Mouse (Mus musculus) gastrocnemius, postnatal 10 days (tissue): ENCODE results near the gene Rdx. TPM values are rescaled to one million over a fixed set of nuclear protein-coding genes. Genes with fewer than 3 reads are reported as not detected.

Source experiments
- DNase-seq: peaks from one replicate; pipeline ENCODE4 v3.0.0; 2021; ENCODE audit warnings: mixed read lengths
- microRNA-seq, 2 experiments: library from miRNA; unstranded; fragments of <30 nt; microRNA quantifications; one replicate each; pipeline ENCODE4 v1.2.0; 2021
- total RNA-seq, 2 experiments: library from RNA; stranded (reverse); gene quantifications; 2 replicates each; pipeline ENCODE4 v1.2.3; 2021

Gene Rdx
- total RNA-seq, 2 experiments from 2014 or later: 119 to 122 TPM

DNA sequence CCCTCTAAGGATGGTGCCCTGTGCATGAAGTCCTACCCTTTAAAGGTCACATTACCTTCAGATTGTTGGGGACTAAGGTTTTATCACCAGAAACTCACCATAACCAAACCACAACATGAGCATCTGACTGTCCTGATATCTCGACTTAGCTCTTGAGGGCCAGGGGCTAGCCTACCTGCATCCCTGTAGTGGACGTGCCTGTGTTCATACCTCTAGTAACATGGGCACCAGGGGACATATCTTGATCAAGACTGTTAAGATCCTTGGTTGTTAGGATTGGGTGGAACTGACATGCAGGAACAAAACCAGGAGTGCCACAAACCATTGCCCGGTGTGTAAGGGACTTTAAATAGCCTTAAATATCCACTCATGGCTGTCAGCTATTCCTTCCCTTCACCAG is 60.2 kb downstream of the Rdx start:
- no peak for DNase-seq

DNA sequence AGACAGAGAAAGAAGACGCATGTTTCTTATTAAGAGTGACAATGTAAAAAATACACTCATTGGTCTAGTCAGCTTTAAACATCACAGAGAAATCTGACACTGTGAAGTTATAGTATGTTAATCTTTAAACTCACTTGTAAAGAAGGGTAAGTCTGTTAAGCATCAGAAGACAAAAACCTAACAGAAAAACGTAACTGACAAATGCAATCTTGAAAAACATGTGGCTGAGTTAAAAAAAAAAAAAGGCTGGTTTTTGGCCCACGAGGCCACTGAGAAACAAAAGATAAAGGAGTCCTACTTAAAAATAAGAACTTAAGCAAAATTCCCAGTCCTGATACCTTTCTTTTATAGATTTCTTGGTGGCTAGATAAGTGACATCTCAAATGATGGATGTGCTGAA is 63.8 kb downstream of the Rdx start:
- DNase-seq: no peak

DNA sequence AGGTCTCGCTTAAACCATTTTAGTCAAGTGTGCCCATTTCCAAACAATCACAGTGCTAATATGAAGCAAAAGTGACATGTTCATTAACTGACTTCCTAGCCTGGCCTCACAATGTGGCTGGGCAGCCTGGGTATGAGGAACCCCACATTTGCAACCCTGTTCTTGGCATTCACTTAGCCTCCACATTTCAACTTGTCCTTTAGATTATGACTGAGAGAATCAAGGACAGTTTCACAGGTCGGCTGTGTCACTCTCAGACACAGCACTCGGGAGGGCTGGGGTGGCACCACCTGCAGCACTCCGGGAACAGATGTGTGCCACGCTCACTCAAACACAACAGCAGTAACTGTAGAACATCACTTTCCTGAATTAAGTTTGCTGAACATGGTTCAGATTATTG is 66.1 kb downstream of the Rdx start:
- DNase-seq: no peak

DNA sequence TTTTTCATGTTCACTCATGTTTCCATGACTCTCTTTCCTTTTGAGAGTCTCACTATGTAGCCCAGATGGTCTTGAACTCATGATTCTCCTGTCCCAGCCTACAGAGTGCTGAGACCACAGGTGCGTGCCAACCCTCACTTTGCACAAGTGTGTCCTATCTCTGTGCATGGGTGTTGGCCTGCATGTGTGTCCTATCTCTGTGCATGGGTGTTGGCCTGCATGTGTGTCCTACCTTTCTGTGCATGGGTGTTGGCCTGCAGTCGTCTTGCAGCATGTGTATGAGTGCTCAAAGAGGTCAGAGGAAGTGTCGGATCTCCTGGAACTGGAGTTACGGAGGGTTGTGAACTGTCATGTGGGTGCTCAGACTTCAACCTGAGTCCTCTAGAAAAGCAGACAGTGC is 72.2 kb downstream of the Rdx start:
- DNase-seq: no peak

DNA sequence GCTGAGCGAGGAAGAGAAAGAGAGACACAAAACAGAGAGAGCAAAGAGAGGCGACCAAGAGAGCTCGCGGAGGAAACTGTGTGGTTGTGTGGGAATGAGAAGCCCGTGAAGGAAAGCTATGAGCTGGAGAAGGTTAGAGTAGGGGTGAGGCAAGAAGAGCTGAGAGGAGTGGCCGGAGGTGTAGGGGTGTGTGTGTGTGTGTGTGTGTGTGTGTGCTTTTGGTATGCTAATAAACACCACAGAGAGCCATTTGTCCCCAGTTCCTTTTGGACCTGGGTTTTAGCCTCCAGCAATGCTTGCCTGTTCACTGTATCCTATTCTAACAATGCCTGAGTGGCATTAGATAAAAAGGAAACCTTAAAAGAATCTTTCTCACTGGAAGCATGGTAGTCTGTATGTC is 78.3 kb downstream of the Rdx start:
- DNase-seq: no peak

DNA sequence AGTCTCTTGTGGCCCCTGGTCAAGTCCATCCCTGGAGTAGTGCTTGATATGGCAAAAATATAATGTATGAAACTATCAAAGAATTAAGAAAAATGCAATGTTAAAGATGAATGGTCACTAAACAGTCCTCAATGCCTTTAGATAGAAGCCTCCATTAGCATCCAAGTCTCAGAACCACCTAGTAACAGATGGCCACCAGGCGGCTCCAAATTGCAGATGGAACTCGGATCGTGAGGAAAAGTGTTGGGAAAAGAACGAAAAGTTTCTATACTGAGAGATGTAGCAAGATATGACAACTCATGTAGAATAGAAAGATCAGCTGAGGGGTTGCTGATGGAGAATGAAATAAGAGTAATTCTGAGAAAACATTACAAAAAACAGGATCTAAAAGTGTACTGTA is 83.4 kb downstream of the Rdx start:
- no peak for DNase-seq

DNA sequence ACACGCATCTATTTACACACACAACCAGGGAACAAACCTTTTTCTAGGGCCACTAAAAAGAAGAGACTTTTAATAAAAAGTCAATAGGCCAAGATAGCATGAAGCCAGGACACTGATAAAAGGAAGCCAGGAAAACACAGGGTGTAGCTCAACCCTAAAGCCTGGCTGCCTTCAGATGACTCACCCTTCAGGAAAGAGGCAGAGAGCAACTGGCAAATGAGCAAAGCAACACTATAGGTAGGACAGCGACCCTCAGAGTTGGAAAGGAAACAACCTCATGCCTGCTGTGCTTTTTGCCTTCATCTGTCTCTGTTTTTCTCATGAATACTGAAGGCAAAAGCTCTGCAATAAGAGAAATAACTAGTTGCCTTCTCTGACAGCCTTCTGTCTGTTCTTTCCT is 85.8 kb downstream of the Rdx start:
- no peak for DNase-seq

Small RNA genes lying within 50 kb of the gene (microRNA-seq; reads per million reads assigned to microRNA genes)
- gene Gm27686 (0 reads per million in 2 experiments), gene Mir6244 (0 reads per million in 2 experiments)

Other genes starting within 250 kb of the Rdx start
- gene Fdx1, start 83.6 kb upstream of the Rdx start, total RNA-seq: 10 to 100 TPM; 36.9 to 43.0 TPM
- gene Zc3h12c, start 121.4 kb downstream of the Rdx start, total RNA-seq: 1 to 10 TPM; 7.2 to 8.6 TPM